Mouse (Mus musculus) A20 (cell line): ENCODE data around the gene Stk33.
A peak's percentile ranks its signal among the peaks of the same experiment; 100 is the strongest.
"Not testable (repeated sequence)": the region's sequence is repeated elsewhere in the genome, so short reads cannot be mapped to it uniquely, and the experiment has no call there.

ENCODE experiments used
- DNase-seq: peaks from one replicate; pipeline ENCODE4 v3.0.0-alpha.2; 2011; ENCODE audit warnings: low read depth, low spot score

The Stk33 gene

GRCm38 (mm10) chr7:109438781-109439591 lies at the start of gene Stk33:
TSS of gene Stk33 (minus strand) at chr7:109439081.
- no peak for DNase-seq

GRCm38 (mm10) chr7:109484221-109484620 lies 45.3 kb upstream of the Stk33 start:
- no peak for DNase-seq

GRCm38 (mm10) chr7:109480765-109481197 lies 41.9 kb upstream of the Stk33 start:
- peak; percentile 45 for DNase-seq

GRCm38 (mm10) chr7:109477926-109478325 lies 39.0 kb upstream of the Stk33 start:
- DNase-seq, result no peak

GRCm38 (mm10) chr7:109470700-109471099 lies 31.8 kb upstream of the Stk33 start:
- DNase-seq, result no peak

GRCm38 (mm10) chr7:109468262-109468701 lies 29.4 kb upstream of the Stk33 start:
- DNase-seq, result no peak

GRCm38 (mm10) chr7:109467591-109467990 lies 28.7 kb upstream of the Stk33 start:
- no peak for DNase-seq

GRCm38 (mm10) chr7:109460698-109461097 lies 21.8 kb upstream of the Stk33 start:
- no peak for DNase-seq

GRCm38 (mm10) chr7:109456563-109456962 lies 17.7 kb upstream of the Stk33 start:
- no peak for DNase-seq

GRCm38 (mm10) chr7:109455748-109456147 lies 16.9 kb upstream of the Stk33 start:
- DNase-seq, result no peak

GRCm38 (mm10) chr7:109454856-109455255 lies 16.0 kb upstream of the Stk33 start:
- DNase-seq, result no peak

GRCm38 (mm10) chr7:109448060-109448459 lies 9.2 kb upstream of the Stk33 start:
- DNase-seq, result no peak

GRCm38 (mm10) chr7:109445012-109445411 lies 6.1 kb upstream of the Stk33 start:
- peak; percentile 42 for DNase-seq

- DNase-seq, result no peak
These were observed 3.9 kb upstream of the Stk33 start for GRCm38 (mm10) chr7:109442739-109443138.

GRCm38 (mm10) chr7:109440697-109441269 lies 1.9 kb upstream of the Stk33 start:
- DNase-seq, result peak; percentile 14

GRCm38 (mm10) chr7:109424422-109425159 lies 14.3 kb downstream of the Stk33 start:
- peak; percentile 36 for DNase-seq

- DNase-seq, result no peak
These were observed 16.1 kb downstream of the Stk33 start for GRCm38 (mm10) chr7:109422803-109423202.

- no peak for DNase-seq
These were observed 33.4 kb downstream of the Stk33 start for GRCm38 (mm10) chr7:109405491-109405890.

GRCm38 (mm10) chr7:109399299-109399698 lies 39.6 kb downstream of the Stk33 start:
- DNase-seq, result no peak

- DNase-seq, result no peak
These were observed 57.8 kb downstream of the Stk33 start for GRCm38 (mm10) chr7:109381131-109381530.

GRCm38 (mm10) chr7:109373556-109373955 lies 65.3 kb downstream of the Stk33 start:
- DNase-seq, result not testable (repeated sequence)
